Mouse (Mus musculus) heart, postnatal 4 days (tissue): Measurements from ENCODE around the gene Rab4a. TPM values are rescaled to one million over a fixed set of nuclear protein-coding genes. Genes with fewer than 3 reads are reported as not detected.
"Not testable (repeated sequence)": the region's sequence is repeated elsewhere in the genome, so short reads cannot be mapped to it uniquely, and the experiment has no call there.

Experiments
- DNase-seq: peaks from one replicate; pipeline ENCODE4 v3.0.0; 2021
- total RNA-seq, 2 experiments: library from RNA; stranded (reverse); gene quantifications; 2 replicates each; pipeline ENCODE4 v1.2.3; 2021

Gene Rab4a
- total RNA-seq, 2 experiments from 2014 or later = 9.4 to 12.0 TPM

- DNase-seq = no peak
Observed at GRCm38 (mm10) chr8:123788416-123789170, 17.2 kb upstream of the Rab4a start.

- DNase-seq = no peak
Observed at GRCm38 (mm10) chr8:123789461-123789860, 16.3 kb upstream of the Rab4a start.

GRCm38 (mm10) chr8:123789970-123790369 is 15.8 kb upstream of the Rab4a start:
- DNase-seq = peak; percentile 93

GRCm38 (mm10) chr8:123791101-123791844 is 14.5 kb upstream of the Rab4a start:
- no peak for DNase-seq

- DNase-seq = no peak
Observed at GRCm38 (mm10) chr8:123791845-123792225, 13.9 kb upstream of the Rab4a start.

GRCm38 (mm10) chr8:123793900-123794299 is 11.9 kb upstream of the Rab4a start:
- DNase-seq = no peak

- no peak for DNase-seq
Observed at GRCm38 (mm10) chr8:123794766-123795165, 11.0 kb upstream of the Rab4a start.

- no peak for DNase-seq
Observed at GRCm38 (mm10) chr8:123796758-123797157, 9.0 kb upstream of the Rab4a start.

- no peak for DNase-seq
Observed at GRCm38 (mm10) chr8:123797928-123798327, 7.9 kb upstream of the Rab4a start.

- DNase-seq = no peak
Observed at GRCm38 (mm10) chr8:123799434-123799833, 6.4 kb upstream of the Rab4a start.

- no peak for DNase-seq
Observed at GRCm38 (mm10) chr8:123799885-123800284, 5.9 kb upstream of the Rab4a start.

GRCm38 (mm10) chr8:123800867-123801266 is 4.9 kb upstream of the Rab4a start:
- no peak for DNase-seq

GRCm38 (mm10) chr8:123801538-123801937 is 4.2 kb upstream of the Rab4a start:
- no peak for DNase-seq

- no peak for DNase-seq
Observed at GRCm38 (mm10) chr8:123803639-123804038, 2.1 kb upstream of the Rab4a start.

- DNase-seq = no peak
Observed at GRCm38 (mm10) chr8:123804586-123804985, 1.2 kb upstream of the Rab4a start.

- no peak for DNase-seq
Observed at GRCm38 (mm10) chr8:123805209-123805717, 522 bp upstream of the Rab4a start.

GRCm38 (mm10) chr8:123806374-123806935 is 670 bp downstream of the Rab4a start:
- DNase-seq = no peak

GRCm38 (mm10) chr8:123807024-123807431 is 1.2 kb downstream of the Rab4a start:
- DNase-seq = peak; percentile 37

GRCm38 (mm10) chr8:123807852-123808573 is 2.2 kb downstream of the Rab4a start:
- no peak for DNase-seq

GRCm38 (mm10) chr8:123808671-123809070 is 2.9 kb downstream of the Rab4a start:
- DNase-seq = no peak

GRCm38 (mm10) chr8:123809342-123809741 is 3.6 kb downstream of the Rab4a start:
- DNase-seq = not testable (repeated sequence)

GRCm38 (mm10) chr8:123812227-123812626 is 6.4 kb downstream of the Rab4a start:
- no peak for DNase-seq
